Mouse (Mus musculus): Measurements from ENCODE around the gene Glrx. TPM values are rescaled to one million over a fixed set of nuclear protein-coding genes. Genes with fewer than 3 reads are reported as not detected.

The Glrx gene
- polyA plus RNA-seq, 1 experiment from 2014 or later: 34.0 TPM

GRCm38 (mm10) chr13:75880501-75880900 is 40.8 kb downstream of the Glrx start:
- H3K36me3 ChIP-seq (replicated peaks; ENCODE audit: control insufficient read depth, insufficient read depth, low read depth, low read length): no peaks in the 10 kb centered on the region; the same call in 1 of the 2 replicates
- H3K4me1 ChIP-seq (ENCODE audit: control insufficient read depth, insufficient read depth, low read length): no peaks in the 10 kb centered on the region
- H3K9me3 ChIP-seq (replicated peaks; ENCODE audit: control insufficient read depth, low read length): no peaks in the 10 kb centered on the region
- H3K4me3 ChIP-seq (ENCODE audit: low read depth, low read length): no peak overlapping the region
- ATAC-seq (replicated peaks; ENCODE audit: insufficient number of reproducible peaks, low FRiP score, low TSS enrichment, low read depth) (no peak), DNase-seq (ENCODE audit: low spot score) (no peak)
- H3K27ac ChIP-seq (replicated peaks; ENCODE audit: low read depth, low read length): no peak overlapping the region
- no peak overlapping the region for H3K4me2 ChIP-seq (ENCODE audit: low read depth, low read length)
- no peaks in the 10 kb centered on the region for H3K27me3 ChIP-seq (ENCODE audit: control insufficient read depth, insufficient read depth, low read length)
- no peak overlapping the region for H3K9ac ChIP-seq (replicated peaks; ENCODE audit: low read length)
- 79% methylated on average over 2 of the region's 2 CpGs for WGBS

DNA sequence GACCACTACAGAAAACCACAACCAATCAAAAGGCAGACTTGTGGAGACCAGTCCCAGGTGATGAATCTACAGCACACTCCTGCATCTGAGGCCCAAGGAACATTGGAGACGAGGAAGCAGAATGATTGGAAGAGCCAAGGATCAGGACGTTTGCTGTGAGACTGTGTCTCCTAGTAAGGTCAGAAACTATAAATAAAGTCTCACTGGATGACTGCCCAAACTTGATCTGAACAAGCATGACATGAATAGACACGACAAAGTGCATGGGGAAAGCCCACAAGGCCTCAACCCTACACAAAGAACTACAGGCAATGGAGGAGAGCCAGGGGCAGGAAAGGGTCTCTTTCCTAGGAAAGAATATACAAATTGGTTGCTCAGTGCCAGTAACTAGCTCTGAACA is 44.1 kb downstream of the Glrx start:
- 85% methylated on average over 3 of the region's 3 CpGs for WGBS
- ATAC-seq (replicated peaks; ENCODE audit: insufficient number of reproducible peaks, low FRiP score, low TSS enrichment, low read depth) (no peak), DNase-seq (ENCODE audit: low spot score) (no peak)
- no peaks in the 10 kb centered on the region for H3K9me3 ChIP-seq (replicated peaks; ENCODE audit: control insufficient read depth, low read length)
- H3K27ac ChIP-seq (replicated peaks; ENCODE audit: low read depth, low read length): no peak overlapping the region
- no peak overlapping the region for H3K4me3 ChIP-seq (ENCODE audit: low read depth, low read length)
- H3K27me3 ChIP-seq (ENCODE audit: control insufficient read depth, insufficient read depth, low read length): no peaks in the 10 kb centered on the region
- no peak overlapping the region for H3K9ac ChIP-seq (replicated peaks; ENCODE audit: low read length)
- H3K4me1 ChIP-seq (ENCODE audit: control insufficient read depth, insufficient read depth, low read length): no peaks in the 10 kb centered on the region
- H3K4me2 ChIP-seq (ENCODE audit: low read depth, low read length): no peak overlapping the region
- H3K36me3 ChIP-seq (replicated peaks; ENCODE audit: control insufficient read depth, insufficient read depth, low read depth, low read length): no peaks in the 10 kb centered on the region

DNA sequence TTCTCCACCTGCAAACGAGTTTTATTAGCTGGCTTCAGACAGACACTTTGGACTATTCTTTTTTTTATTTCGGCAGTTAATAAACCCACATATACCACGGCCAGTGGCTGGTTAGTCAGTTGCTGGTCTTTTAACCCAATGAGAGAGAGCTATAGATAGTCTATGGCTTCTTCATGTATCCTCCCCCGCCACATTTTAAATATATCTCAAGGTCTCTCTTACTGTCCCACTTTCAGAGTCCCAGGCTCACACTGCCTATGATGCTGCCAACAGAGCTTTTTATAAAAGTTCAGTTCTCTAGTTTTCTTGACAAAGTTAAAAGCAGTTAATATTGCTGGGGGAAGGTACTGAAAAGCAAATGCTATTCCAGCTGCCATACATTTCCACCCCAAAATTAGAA is 52.2 kb downstream of the Glrx start:
- Histone ChIP-seq H3K9ac (replicated peaks; ENCODE audit: low read length) (no peak overlapping the region), H3K4me2 (ENCODE audit: low read depth, low read length) (no peak overlapping the region), H3K9me3 (replicated peaks; ENCODE audit: control insufficient read depth, low read length) (no peaks in the 10 kb centered on the region), H3K36me3 (replicated peaks; ENCODE audit: control insufficient read depth, insufficient read depth, low read depth, low read length) (peaks cover 4% of the 10 kb centered on the region), H3K27me3 (ENCODE audit: control insufficient read depth, insufficient read depth, low read length) (no peaks in the 10 kb centered on the region), H3K4me1 (ENCODE audit: control insufficient read depth, insufficient read depth, low read length) (no peaks in the 10 kb centered on the region), H3K27ac (replicated peaks; ENCODE audit: low read depth, low read length) (no peak overlapping the region), H3K4me3 (ENCODE audit: low read depth, low read length) (no peak overlapping the region)
- ATAC-seq (replicated peaks; ENCODE audit: insufficient number of reproducible peaks, low FRiP score, low TSS enrichment, low read depth): no peak; the same call in 1 of the 2 replicates
- DNase-seq (ENCODE audit: low spot score): no peak
- WGBS: 95% methylated on average over 4 of the region's 4 CpGs

- 95% methylated on average over 3 of the region's 3 CpGs for WGBS
- no peak overlapping the region for H3K4me3 ChIP-seq (ENCODE audit: low read depth, low read length)
- H3K9me3 ChIP-seq (replicated peaks; ENCODE audit: control insufficient read depth, low read length): no peaks in the 10 kb centered on the region
- H3K4me2 ChIP-seq (ENCODE audit: low read depth, low read length): no peak overlapping the region
- no peak for DNase-seq (ENCODE audit: low spot score)
- H3K27me3 ChIP-seq (ENCODE audit: control insufficient read depth, insufficient read depth, low read length): no peaks in the 10 kb centered on the region
- ATAC-seq (replicated peaks; ENCODE audit: insufficient number of reproducible peaks, low FRiP score, low TSS enrichment, low read depth): no peak
- peaks cover 4% of the 10 kb centered on the region for H3K36me3 ChIP-seq (replicated peaks; ENCODE audit: control insufficient read depth, insufficient read depth, low read depth, low read length)
- H3K4me1 ChIP-seq (ENCODE audit: control insufficient read depth, insufficient read depth, low read length): no peaks in the 10 kb centered on the region
- H3K9ac ChIP-seq (replicated peaks; ENCODE audit: low read length): no peak overlapping the region
- H3K27ac ChIP-seq (replicated peaks; ENCODE audit: low read depth, low read length): no peak overlapping the region
These were observed 52.6 kb downstream of the Glrx start for GRCm38 (mm10) chr13:75892291-75892690.

GRCm38 (mm10) chr13:75892876-75893275 is 53.2 kb downstream of the Glrx start:
- no peak overlapping the region for H3K9ac ChIP-seq (replicated peaks; ENCODE audit: low read length)
- H3K4me3 ChIP-seq (ENCODE audit: low read depth, low read length): no peak overlapping the region
- 89% methylated on average over 6 of the region's 6 CpGs for WGBS
- H3K36me3 ChIP-seq (replicated peaks; ENCODE audit: control insufficient read depth, insufficient read depth, low read depth, low read length): peaks cover 4% of the 10 kb centered on the region
- H3K4me2 ChIP-seq (ENCODE audit: low read depth, low read length): no peak overlapping the region
- no peaks in the 10 kb centered on the region for H3K9me3 ChIP-seq (replicated peaks; ENCODE audit: control insufficient read depth, low read length)
- ATAC-seq (replicated peaks; ENCODE audit: insufficient number of reproducible peaks, low FRiP score, low TSS enrichment, low read depth) (no peak), DNase-seq (ENCODE audit: low spot score) (no peak)
- H3K27me3 ChIP-seq (ENCODE audit: control insufficient read depth, insufficient read depth, low read length): no peaks in the 10 kb centered on the region
- no peaks in the 10 kb centered on the region for H3K4me1 ChIP-seq (ENCODE audit: control insufficient read depth, insufficient read depth, low read length)
- H3K27ac ChIP-seq (replicated peaks; ENCODE audit: low read depth, low read length): no peak overlapping the region

Other genes starting within 250 kb of the Glrx start
- 5.5 and 6.1 TPM in 2 replicates for gene Ell2, start 133.1 kb upstream of the Glrx start, polyA plus RNA-seq (2014; fragmentation: Nextera tagmentation; extraction: Ambion mirVana)
- gene Rhobtb3, start 104.1 kb downstream of the Glrx start, polyA plus RNA-seq (2014; fragmentation: Nextera tagmentation; extraction: Ambion mirVana): 78.4 and 88.5 TPM in 2 replicates
- 0.66 and 0.67 TPM in 2 replicates for gene Spata9, start 127.3 kb downstream of the Glrx start, polyA plus RNA-seq (2014; fragmentation: Nextera tagmentation; extraction: Ambion mirVana)
- 21.9 and 23.4 TPM in 2 replicates for gene Rfesd, start 178.9 kb downstream of the Glrx start, polyA plus RNA-seq (2014; fragmentation: Nextera tagmentation; extraction: Ambion mirVana)
- gene Gpr150, start 217.1 kb downstream of the Glrx start, polyA plus RNA-seq (2014; fragmentation: Nextera tagmentation; extraction: Ambion mirVana): 0.43 and 0.47 TPM in 2 replicates

Data from embryonic facial prominence, embryonic 11.5 days (tissue).